Mouse (Mus musculus) testis, adult 2 months (tissue): ENCODE measurements around the gene 4930432K21Rik. TPM values are rescaled to one million over a fixed set of nuclear protein-coding genes. Genes with fewer than 3 reads are reported as not detected.

Experiments
- H3K27ac ChIP-seq: fragments of 200-500 bp; 2 replicates; pipeline ENCODE4 v1.5.1; 2012; ENCODE audit warnings: low read depth, low read length; ENCODE audit not compliant: control insufficient read depth, insufficient read depth
- H3K27me3 ChIP-seq: fragments of 200-500 bp; 2 replicates; pipeline ENCODE4 v1.6.1; 2012; ENCODE audit warnings: mild to moderate bottlenecking, low read length, moderate library complexity; ENCODE audit not compliant: control insufficient read depth, insufficient read depth
- H3K36me3 ChIP-seq: fragments of 200-500 bp; 2 replicates; pipeline ENCODE4 v1.6.1; 2012; ENCODE audit warnings: mild to moderate bottlenecking, low read length; ENCODE audit not compliant: control insufficient read depth, insufficient read depth
- H3K4me1 ChIP-seq: fragments of 200-500 bp; 2 replicates; pipeline ENCODE4 v1.6.1; 2012; ENCODE audit warnings: low read length; ENCODE audit not compliant: control insufficient read depth, insufficient read depth
- H3K4me3 ChIP-seq: fragments of 200-500 bp; 2 replicates; pipeline ENCODE4 v1.5.1; 2012; ENCODE audit warnings: low read depth, mild to moderate bottlenecking, low read length, moderate library complexity, mixed read lengths; ENCODE audit not compliant: control insufficient read depth
- CTCF ChIP-seq: fragments of 200-500 bp; IDR thresholded peaks from 2 replicates; pipeline ENCODE4 v1.5.1; 2012; ENCODE audit warnings: low read depth, mild to moderate bottlenecking, inconsistent platforms, low read length, moderate library complexity; ENCODE audit not compliant: control insufficient read depth, insufficient read depth, insufficient replicate concordance
- POLR2A ChIP-seq: fragments of 200-500 bp; IDR thresholded peaks from 2 replicates; pipeline ENCODE4 v1.6.1; 2012; ENCODE audit warnings: low read depth, mild to moderate bottlenecking, inconsistent platforms, low read length, moderate library complexity; ENCODE audit not compliant: control insufficient read depth
- polyA plus RNA-seq: library from polyadenylated mRNA; depleted of rRNA; stranded (reverse); fragments of >200 nt; gene quantifications from 2 replicates; pipeline ENCODE4 v1.2.3, GENCODE M21; 2012; rRNA removed

The 4930432K21Rik gene
- polyA plus RNA-seq, 1 experiment = 57.2 TPM

GRCm38 (mm10) chr8:84211881-84212563 lies 64.2 kb downstream of the 4930432K21Rik start:
- Histone ChIP-seq H3K4me3 (no peak overlapping the region), H3K36me3 (no peaks in the 10 kb centered on the region), H3K4me1 (peaks cover 7% of the 10 kb centered on the region), H3K27me3 (no peaks in the 10 kb centered on the region), H3K27ac (no peak overlapping the region)
- TF ChIP-seq POLR2A = no peak
- TF ChIP-seq CTCF = no peak

DNA sequence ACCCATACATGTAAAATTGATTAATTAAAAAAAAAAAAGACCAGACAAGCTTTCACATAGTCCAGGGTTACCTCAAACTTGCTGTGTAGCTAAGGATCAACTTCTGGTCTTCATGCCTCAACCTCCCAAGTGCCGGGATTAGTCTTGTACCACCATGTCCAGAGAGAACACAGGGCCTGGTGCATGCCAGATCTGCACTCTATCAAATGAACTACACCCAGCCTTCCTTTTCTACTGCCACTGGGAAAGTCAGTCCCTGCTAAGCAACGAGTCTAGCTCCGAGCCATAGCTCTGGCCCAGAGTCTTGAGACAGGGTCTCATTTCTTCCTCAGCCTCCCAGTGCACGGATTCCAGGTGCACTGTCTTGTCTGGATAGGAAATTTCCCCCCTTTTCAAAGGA lies 65.5 kb downstream of the 4930432K21Rik start:
- TF ChIP-seq POLR2A = no peak
- no peak for TF ChIP-seq CTCF
- Histone ChIP-seq H3K4me1 (peaks cover 7% of the 10 kb centered on the region), H3K36me3 (no peaks in the 10 kb centered on the region), H3K27ac (no peak overlapping the region), H3K4me3 (no peak overlapping the region), H3K27me3 (no peaks in the 10 kb centered on the region)

DNA sequence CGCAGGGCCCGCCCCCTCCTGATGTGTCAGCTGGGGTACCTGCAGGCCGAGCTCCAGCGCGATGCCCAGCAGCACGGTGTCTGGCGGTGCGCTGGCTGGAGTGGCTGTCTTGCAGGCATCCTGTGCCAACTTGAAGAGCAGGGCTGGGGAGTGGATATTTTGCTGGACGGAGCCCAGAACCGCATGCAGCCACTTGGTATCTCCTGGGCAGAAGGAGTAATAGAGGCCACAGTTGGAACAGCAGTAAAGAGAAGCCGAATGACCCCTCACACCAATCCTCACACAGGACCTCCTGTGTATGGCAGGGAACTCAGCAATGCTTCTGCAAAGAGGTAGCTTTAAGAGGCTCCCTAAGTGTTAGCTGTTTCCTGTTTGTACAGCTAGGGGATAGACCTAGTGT lies 69.4 kb downstream of the 4930432K21Rik start:
- H3K4me3 ChIP-seq = no peak overlapping the region
- H3K27me3 ChIP-seq = no peaks in the 10 kb centered on the region
- TF ChIP-seq POLR2A = no peak
- no peak for TF ChIP-seq CTCF
- no peak overlapping the region for H3K27ac ChIP-seq
- no peaks in the 10 kb centered on the region; the same call in 1 of the 2 replicates for H3K36me3 ChIP-seq
- H3K4me1 ChIP-seq = no peaks in the 10 kb centered on the region

- Histone ChIP-seq H3K36me3 (no peaks in the 10 kb centered on the region; the same call in 1 of the 2 replicates), H3K27me3 (no peaks in the 10 kb centered on the region)
- no peak for TF ChIP-seq POLR2A
Measured at GRCm38 (mm10) chr8:84218143-84218542, 70.3 kb downstream of the 4930432K21Rik start.

GRCm38 (mm10) chr8:84220105-84220504 lies 72.3 kb downstream of the 4930432K21Rik start:
- H3K4me1 ChIP-seq = peaks cover 3% of the 10 kb centered on the region
- H3K36me3 ChIP-seq = no peaks in the 10 kb centered on the region; the same call in 1 of the 2 replicates
- TF ChIP-seq POLR2A = no peak
- TF ChIP-seq CTCF = no peak
- no peaks in the 10 kb centered on the region for H3K27me3 ChIP-seq
- H3K27ac ChIP-seq = no peak overlapping the region
- H3K4me3 ChIP-seq = no peak overlapping the region

More at GRCm38 (mm10) chr8:84218143-84218542, 70.3 kb downstream of the 4930432K21Rik start:
- H3K4me1 ChIP-seq = no peaks in the 10 kb centered on the region
- no peak overlapping the region for H3K4me3 ChIP-seq
- no peak overlapping the region for H3K27ac ChIP-seq

Other genes with a start within 250 kb of the 4930432K21Rik start
- gene Adgrl1, start 247.9 kb upstream of the 4930432K21Rik start, polyA plus RNA-seq = 54.3 and 64.0 TPM in 2 replicates
- 14.9 and 15.2 TPM in 2 replicates for gene Gm10644, start 192.8 kb upstream of the 4930432K21Rik start, polyA plus RNA-seq
- 65.0 and 73.8 TPM in 2 replicates for gene Asf1b, start 192.5 kb upstream of the 4930432K21Rik start, polyA plus RNA-seq
- gene Prkaca, start 175.0 kb upstream of the 4930432K21Rik start, polyA plus RNA-seq = 101 and 103 TPM in 2 replicates
- 13.7 and 15.3 TPM in 2 replicates for gene Samd1, start 150.4 kb upstream of the 4930432K21Rik start, polyA plus RNA-seq
- gene 1700067K01Rik, start 146.5 kb upstream of the 4930432K21Rik start, polyA plus RNA-seq = 38.1 and 43.2 TPM in 2 replicates
- gene 2210011C24Rik, start 135.9 kb upstream of the 4930432K21Rik start, polyA plus RNA-seq = 10.9 and 15.1 TPM in 2 replicates
- 1.2 and 1.9 TPM in 2 replicates for gene Palm3, start 126.6 kb upstream of the 4930432K21Rik start, polyA plus RNA-seq
- gene Il27ra, start 105.4 kb upstream of the 4930432K21Rik start, polyA plus RNA-seq = 0.08 and 0.12 TPM in 2 replicates
- gene Rln3, start 103.0 kb upstream of the 4930432K21Rik start, polyA plus RNA-seq = 0.84 TPM in 1 of 2 replicates, not detected in the other
- 6.3 and 6.6 TPM in 2 replicates for gene Gm10643, start 82.9 kb upstream of the 4930432K21Rik start, polyA plus RNA-seq
- gene Rfx1, start 81.2 kb upstream of the 4930432K21Rik start, polyA plus RNA-seq = 83.0 and 89.5 TPM in 2 replicates
- 210 and 216 TPM in 2 replicates for gene Dcaf15, start 43.3 kb upstream of the 4930432K21Rik start, polyA plus RNA-seq
- gene Podnl1, start 22.0 kb upstream of the 4930432K21Rik start, polyA plus RNA-seq = 0.07 and 0.14 TPM in 2 replicates
- 30.9 and 38.6 TPM in 2 replicates for gene Cc2d1a, start 89 bp upstream of the 4930432K21Rik start, polyA plus RNA-seq
- 1.6 and 2.4 TPM in 2 replicates for gene Nanos3, start 37.2 kb downstream of the 4930432K21Rik start, polyA plus RNA-seq
- gene Zswim4, start 89.0 kb downstream of the 4930432K21Rik start, polyA plus RNA-seq = 16.9 and 17.4 TPM in 2 replicates
- 104 and 116 TPM in 2 replicates for gene D8Ertd738e, start 101.7 kb downstream of the 4930432K21Rik start, polyA plus RNA-seq
- 7.5 and 12.1 TPM in 2 replicates for gene Mri1, start 109.3 kb downstream of the 4930432K21Rik start, polyA plus RNA-seq
- gene Ccdc130, start 122.4 kb downstream of the 4930432K21Rik start, polyA plus RNA-seq = 53.5 and 74.1 TPM in 2 replicates
- gene Cacna1a, start 240.4 kb downstream of the 4930432K21Rik start, polyA plus RNA-seq = 9.6 and 10.3 TPM in 2 replicates